Mouse (Mus musculus): Measurements from ENCODE around the gene Slc6a5. TPM values are rescaled to one million over a fixed set of nuclear protein-coding genes. Genes with fewer than 3 reads are reported as not detected.

The Slc6a5 gene
- polyA plus RNA-seq, 2 experiments = 0.01 TPM; not detected in 1

DNA sequence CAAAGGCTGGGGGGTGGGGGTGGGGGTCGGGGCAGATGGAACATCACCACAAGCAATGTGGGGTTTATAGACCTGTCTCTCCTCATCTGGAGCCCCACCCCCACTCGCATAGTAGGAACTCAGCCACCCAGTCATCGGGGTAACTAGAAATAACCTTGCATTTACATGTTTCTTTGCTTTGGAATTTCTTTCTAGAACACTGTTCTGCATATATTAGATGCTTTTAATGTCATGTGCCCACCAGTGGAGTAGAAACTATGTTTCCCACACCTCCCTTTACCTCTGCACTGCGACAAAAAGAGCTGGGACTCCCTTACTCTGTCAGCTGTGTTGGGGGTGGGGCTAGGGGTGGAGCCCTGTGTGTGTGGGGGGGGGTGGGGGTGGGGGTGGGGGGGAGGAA, 3.2 kb downstream of the Slc6a5 start:
- H3K36me3 ChIP-seq (replicated peaks; ENCODE audit: control insufficient read depth, insufficient read depth, low read depth) = no peaks in the 10 kb centered on the region
- no peak for TF ChIP-seq EP300 (IDR thresholded peaks at IDR 0.05; ENCODE audit: low read depth)
- ATAC-seq (ENCODE audit: insufficient read depth) = no peak
- DNase-seq (ENCODE audit: low read depth in 3 of 3, low spot score in 3 of 3) = no peak
- H3K27ac ChIP-seq = no peak overlapping the region
- H3K9ac ChIP-seq (replicated peaks) = no peak overlapping the region
- peaks cover 86% of the 10 kb centered on the region for H3K27me3 ChIP-seq (ENCODE audit: control insufficient read depth, insufficient read depth, low read length)
- H3K9me3 ChIP-seq (ENCODE audit: control insufficient read depth, low read length) = no peaks in the 10 kb centered on the region
- H3K4me1 ChIP-seq (replicated peaks; ENCODE audit: control insufficient read depth in 2 of 2, insufficient read depth in 2 of 2, low read length in 1 of 2) = no peaks in the 10 kb centered on the region
- 6% methylated on average over 4 of the region's 4 CpGs for WGBS (ENCODE audit: insufficient replicate concordance)
- no peak overlapping the region for H3K4me2 ChIP-seq (ENCODE audit: low read depth)
- H3K4me3 ChIP-seq (ENCODE audit: insufficient read depth in 1 of 2, low read depth in 2 of 2, low read length in 2 of 2) = no peak overlapping the region

DNA sequence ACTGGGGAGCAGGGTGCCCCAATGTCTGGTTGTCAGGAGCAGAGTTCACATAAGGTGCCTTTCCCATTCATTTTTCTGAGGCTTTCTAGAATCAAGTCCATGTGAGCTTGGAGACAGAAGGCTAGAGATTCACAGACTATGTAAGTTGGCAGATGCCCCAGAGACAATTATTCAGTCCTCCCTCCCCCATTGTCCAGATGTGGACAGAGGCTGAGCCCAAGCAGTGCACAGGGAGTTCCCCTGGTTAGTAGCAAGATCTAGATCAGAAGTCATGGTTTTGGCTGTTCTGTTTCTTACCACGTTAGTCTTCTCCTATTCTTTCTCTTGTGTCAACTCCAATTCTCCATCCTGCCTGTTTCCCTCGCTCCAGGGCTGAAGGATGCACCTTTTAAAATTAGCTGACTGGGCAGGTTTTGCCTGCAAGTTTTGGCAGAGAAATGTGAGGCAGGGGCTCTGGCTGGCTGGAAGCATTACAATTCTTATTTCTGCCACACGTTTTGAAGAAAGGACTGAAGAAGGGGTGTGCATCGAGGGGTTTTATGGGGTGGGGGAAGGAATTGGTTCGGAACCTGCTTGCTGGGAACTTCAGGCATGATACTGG, 3.9 kb downstream of the Slc6a5 start:
- 3% methylated on average over 5 of the region's 5 CpGs for WGBS (ENCODE audit: insufficient replicate concordance)
- Histone ChIP-seq H3K27me3 (ENCODE audit: control insufficient read depth, insufficient read depth, low read length) (peaks cover 79% of the 10 kb centered on the region), H3K27ac (no peak overlapping the region), H3K4me2 (ENCODE audit: low read depth) (no peak overlapping the region), H3K4me3 (ENCODE audit: insufficient read depth in 1 of 2, low read depth in 2 of 2, low read length in 2 of 2) (no peak overlapping the region), H3K36me3 (replicated peaks; ENCODE audit: control insufficient read depth, insufficient read depth, low read depth) (no peaks in the 10 kb centered on the region), H3K4me1 (replicated peaks; ENCODE audit: control insufficient read depth in 2 of 2, insufficient read depth in 2 of 2, low read length in 1 of 2) (no peaks in the 10 kb centered on the region), H3K9me3 (ENCODE audit: control insufficient read depth, low read length) (no peaks in the 10 kb centered on the region), H3K9ac (replicated peaks) (no peak overlapping the region)
- no peak for ATAC-seq (ENCODE audit: insufficient read depth)
- no peak for TF ChIP-seq EP300 (IDR thresholded peaks at IDR 0.05; ENCODE audit: low read depth)
- TF ChIP-seq CTCF (IDR thresholded peaks at IDR 0.05; ENCODE audit: low read depth) = no peak
- DNase-seq (ENCODE audit: low read depth in 3 of 3, low spot score in 3 of 3) = no peak

DNA sequence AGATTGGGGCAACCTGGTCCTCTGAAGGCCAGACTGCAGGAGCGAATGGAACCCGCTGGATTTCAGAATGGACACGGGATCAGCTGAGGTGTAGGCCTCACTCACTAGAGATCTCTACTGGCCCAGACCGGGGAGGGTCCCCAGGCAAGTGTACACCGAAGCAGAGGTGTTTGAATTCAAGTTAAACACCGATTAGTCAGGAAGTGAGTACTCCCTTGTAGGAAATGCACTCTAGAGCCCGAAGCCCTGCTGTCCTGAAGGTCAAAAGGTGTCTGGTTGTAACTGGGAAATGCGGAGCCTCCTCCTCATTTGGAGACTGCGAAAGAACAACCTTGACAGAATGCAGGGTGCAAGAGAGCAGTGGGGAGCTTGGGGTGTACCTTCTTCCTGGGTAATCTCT, 5.0 kb downstream of the Slc6a5 start:
- DNase-seq (ENCODE audit: low read depth in 3 of 3, low spot score in 3 of 3) (no peak), ATAC-seq (ENCODE audit: insufficient read depth) (no peak)
- no peak for TF ChIP-seq CTCF (IDR thresholded peaks at IDR 0.05; ENCODE audit: low read depth)
- TF ChIP-seq EP300 (IDR thresholded peaks at IDR 0.05; ENCODE audit: low read depth) = no peak
- H3K27ac ChIP-seq = no peak overlapping the region
- no peaks in the 10 kb centered on the region for H3K9me3 ChIP-seq (ENCODE audit: control insufficient read depth, low read length)
- H3K9ac ChIP-seq (replicated peaks) = no peak overlapping the region
- no peak overlapping the region for H3K4me3 ChIP-seq (ENCODE audit: insufficient read depth in 1 of 2, low read depth in 2 of 2, low read length in 2 of 2)
- H3K36me3 ChIP-seq (replicated peaks; ENCODE audit: control insufficient read depth, insufficient read depth, low read depth) = no peaks in the 10 kb centered on the region
- no peak overlapping the region for H3K4me2 ChIP-seq (ENCODE audit: low read depth)
- 5% methylated on average over 9 of the region's 9 CpGs for WGBS (ENCODE audit: insufficient replicate concordance)
- H3K27me3 ChIP-seq (ENCODE audit: control insufficient read depth, insufficient read depth, low read length) = peaks cover 68% of the 10 kb centered on the region
- H3K4me1 ChIP-seq (replicated peaks; ENCODE audit: control insufficient read depth in 2 of 2, insufficient read depth in 2 of 2, low read length in 1 of 2) = no peaks in the 10 kb centered on the region

DNA sequence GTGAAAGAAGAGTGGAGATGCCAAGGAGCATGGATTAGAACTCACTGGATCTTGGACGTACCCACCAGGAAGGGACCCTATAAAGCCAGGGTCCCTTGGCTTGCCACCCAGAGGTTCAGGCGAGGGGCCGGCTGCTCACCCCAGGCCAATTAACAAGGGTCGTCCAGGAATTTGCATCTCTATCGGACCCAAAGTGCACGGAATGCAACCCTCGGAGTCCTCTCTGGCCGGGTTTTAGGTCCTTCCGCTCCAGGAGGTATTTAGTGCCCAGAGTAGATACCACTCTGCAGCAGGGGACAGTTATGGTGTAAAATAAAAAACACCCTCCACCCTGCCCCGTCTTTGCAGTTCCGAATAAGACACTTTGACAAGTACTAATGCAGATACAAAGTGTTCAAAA, 5.5 kb downstream of the Slc6a5 start:
- no peaks in the 10 kb centered on the region for H3K4me1 ChIP-seq (replicated peaks; ENCODE audit: control insufficient read depth in 2 of 2, insufficient read depth in 2 of 2, low read length in 1 of 2)
- H3K27me3 ChIP-seq (ENCODE audit: control insufficient read depth, insufficient read depth, low read length) = peaks cover 62% of the 10 kb centered on the region
- ATAC-seq (ENCODE audit: insufficient read depth) (no peak), DNase-seq (ENCODE audit: low read depth in 3 of 3, low spot score in 3 of 3) (no peak)
- H3K9me3 ChIP-seq (ENCODE audit: control insufficient read depth, low read length) = no peaks in the 10 kb centered on the region
- no peak overlapping the region for H3K4me2 ChIP-seq (ENCODE audit: low read depth)
- TF ChIP-seq CTCF (IDR thresholded peaks at IDR 0.05; ENCODE audit: low read depth) (no peak), EP300 (IDR thresholded peaks at IDR 0.05; ENCODE audit: low read depth) (no peak)
- H3K4me3 ChIP-seq (ENCODE audit: insufficient read depth in 1 of 2, low read depth in 2 of 2, low read length in 2 of 2) = no peak overlapping the region
- no peaks in the 10 kb centered on the region for H3K36me3 ChIP-seq (replicated peaks; ENCODE audit: control insufficient read depth, insufficient read depth, low read depth)
- H3K27ac ChIP-seq = no peak overlapping the region
- H3K9ac ChIP-seq (replicated peaks) = no peak overlapping the region
- under 1% methylated on average over 11 of the region's 11 CpGs for WGBS (ENCODE audit: insufficient replicate concordance)

DNA sequence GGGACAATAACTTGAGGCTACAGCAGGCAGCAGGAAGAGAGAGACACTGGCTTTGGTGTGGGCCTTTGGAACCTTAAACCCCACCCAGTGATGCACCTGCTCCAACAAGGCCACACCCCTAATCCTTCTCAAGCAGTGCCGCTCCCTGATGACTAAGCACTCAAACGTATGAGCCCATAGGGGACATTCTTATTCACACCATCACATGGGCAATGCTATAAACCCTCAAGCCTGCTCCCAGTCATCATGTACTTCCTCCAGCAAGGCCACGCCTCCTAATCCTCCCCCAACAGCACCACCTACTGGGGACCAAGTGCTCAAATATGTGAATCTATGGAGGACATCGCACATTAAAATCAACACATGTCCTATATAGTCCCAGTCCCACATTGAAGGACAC, 9.5 kb downstream of the Slc6a5 start:
- H3K9me3 ChIP-seq (ENCODE audit: control insufficient read depth, low read length) = no peaks in the 10 kb centered on the region
- 60% methylated on average over 4 of the region's 4 CpGs for WGBS (ENCODE audit: insufficient replicate concordance)
- DNase-seq (ENCODE audit: low read depth in 3 of 3, low spot score in 3 of 3) (no peak), ATAC-seq (ENCODE audit: insufficient read depth) (no peak)
- no peak overlapping the region for H3K4me2 ChIP-seq (ENCODE audit: low read depth)
- no peak overlapping the region for H3K9ac ChIP-seq (replicated peaks)
- H3K27ac ChIP-seq = no peak overlapping the region
- peaks cover 26% of the 10 kb centered on the region for H3K27me3 ChIP-seq (ENCODE audit: control insufficient read depth, insufficient read depth, low read length)
- no peaks in the 10 kb centered on the region for H3K36me3 ChIP-seq (replicated peaks; ENCODE audit: control insufficient read depth, insufficient read depth, low read depth)
- no peak overlapping the region for H3K4me3 ChIP-seq (ENCODE audit: insufficient read depth in 1 of 2, low read depth in 2 of 2, low read length in 2 of 2)
- no peaks in the 10 kb centered on the region for H3K4me1 ChIP-seq (replicated peaks; ENCODE audit: control insufficient read depth in 2 of 2, insufficient read depth in 2 of 2, low read length in 1 of 2)
- TF ChIP-seq EP300 (IDR thresholded peaks at IDR 0.05; ENCODE audit: low read depth) (no peak), CTCF (IDR thresholded peaks at IDR 0.05; ENCODE audit: low read depth) (no peak)

Measured in liver, embryonic 14.5 days (tissue).